Mouse (Mus musculus): ENCODE measurements at regions not wholly inside any gene's neighbourhood (a gene's known extent, or its start where the extent isn't known, plus 50 kb on each side); places are given as distances from the start of the nearest gene placed in this dataset.
A peak's percentile ranks its signal among the peaks of the same experiment; 100 is the strongest.

DNA sequence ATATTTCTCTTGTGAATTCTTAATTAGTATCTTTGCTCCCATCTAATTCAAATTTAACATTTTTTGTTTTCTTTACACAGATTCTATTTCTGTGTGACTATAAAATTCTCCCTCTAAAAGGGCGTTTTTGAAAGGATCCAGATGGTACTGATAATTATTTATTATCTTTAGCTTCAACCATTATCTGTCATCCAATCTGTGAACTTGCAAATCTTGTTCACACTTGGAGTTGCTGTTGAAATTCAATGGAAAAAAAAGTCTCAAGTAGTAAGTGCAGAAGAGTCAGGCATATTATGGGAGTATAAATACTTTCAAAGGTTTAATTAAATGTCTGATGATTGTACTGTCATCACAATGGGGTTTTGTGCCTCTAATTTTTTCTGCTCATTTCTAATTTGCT lies 272.6 kb downstream of the Jrkl start:
- Histone ChIP-seq H3K9me3 (ENCODE audit: control insufficient read depth, insufficient read depth, low read depth, low read length) (no peaks in the 10 kb centered on the region), H3K4me1 (ENCODE audit: control insufficient read depth in 2 of 2, insufficient read depth in 2 of 2, low read length in 2 of 2, poor library complexity in 1 of 2) (no peaks in the 10 kb centered on the region), H3K27ac (ENCODE audit: insufficient read depth, low read depth, low read length, poor library complexity, severe bottlenecking) (no peak overlapping the region), H3K9ac (ENCODE audit: insufficient read depth, low read depth, low read length, poor library complexity, severe bottlenecking) (no peak overlapping the region), H3K36me3 (ENCODE audit: control insufficient read depth, insufficient read depth, low read length, poor library complexity, severe bottlenecking) (no peaks in the 10 kb centered on the region), H3K4me3 (ENCODE audit: insufficient read depth in 1 of 2, low read depth in 1 of 2, low read length in 2 of 2, poor library complexity in 1 of 2, severe bottlenecking in 1 of 2) (no peak overlapping the region)
- DNase-seq (ENCODE audit: low read depth, low spot score), result no peak
- in situ Hi-C loops (cut with MboI; ENCODE audit: low sequenced_read_pairs in 2 of 2, unreplicated experiment in 2 of 2), result no loop called here
- TF ChIP-seq MAFK (IDR thresholded peaks at IDR 0.05; ENCODE audit: insufficient read depth, low read depth, low read length) (no peak), HCFC1 (IDR thresholded peaks at IDR 0.05; ENCODE audit: borderline replicate concordance, insufficient read depth, low read length) (no peak), ZNF384 (IDR thresholded peaks at IDR 0.05; ENCODE audit: low read depth, low read length) (no peak), CHD2 (IDR thresholded peaks at IDR 0.05; ENCODE audit: low read depth, low read length) (no peak), ZC3H11A (IDR thresholded peaks at IDR 0.05; ENCODE audit: borderline replicate concordance, low read depth, low read length) (no peak)

DNA sequence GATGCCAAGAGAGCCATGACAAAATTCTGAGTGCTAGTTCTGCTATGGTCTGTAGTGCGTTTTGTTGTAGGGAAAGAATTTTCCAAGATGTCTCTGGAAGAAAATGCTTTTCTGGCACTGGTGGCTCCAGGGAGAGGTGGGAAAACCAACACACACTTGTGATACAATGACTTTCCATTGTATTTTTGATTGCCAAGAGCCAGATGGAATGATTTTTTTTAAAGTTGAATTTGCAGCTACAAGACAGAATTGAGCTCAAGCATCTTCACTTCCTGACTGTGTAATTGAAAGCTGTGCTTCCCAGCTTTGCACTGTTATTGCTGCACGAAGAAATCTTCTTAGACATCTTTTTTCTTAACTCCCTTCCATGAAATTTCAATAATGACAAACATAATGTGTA lies 285.3 kb downstream of the Jrkl start:
- in situ Hi-C loops (cut with MboI; ENCODE audit: low sequenced_read_pairs in 2 of 2, unreplicated experiment in 2 of 2), result no loop called here
- Histone ChIP-seq H3K27ac (ENCODE audit: insufficient read depth, low read depth, low read length, poor library complexity, severe bottlenecking) (no peak overlapping the region), H3K4me1 (ENCODE audit: control insufficient read depth in 2 of 2, insufficient read depth in 2 of 2, low read length in 2 of 2, poor library complexity in 1 of 2) (no peaks in the 10 kb centered on the region), H3K9me3 (ENCODE audit: control insufficient read depth, insufficient read depth, low read depth, low read length) (no peaks in the 10 kb centered on the region), H3K9ac (ENCODE audit: insufficient read depth, low read depth, low read length, poor library complexity, severe bottlenecking) (no peak overlapping the region), H3K36me3 (ENCODE audit: control insufficient read depth, insufficient read depth, low read length, poor library complexity, severe bottlenecking) (no peaks in the 10 kb centered on the region), H3K4me3 (ENCODE audit: insufficient read depth in 1 of 2, low read depth in 1 of 2, low read length in 2 of 2, poor library complexity in 1 of 2, severe bottlenecking in 1 of 2) (no peak overlapping the region)
- DNase-seq (ENCODE audit: low read depth, low spot score), result no peak
- no peak for TF ChIP-seq CHD2 (IDR thresholded peaks at IDR 0.05; ENCODE audit: low read depth, low read length)
- TF ChIP-seq ZNF384 (IDR thresholded peaks at IDR 0.05; ENCODE audit: low read depth, low read length), result no peak
- TF ChIP-seq ZC3H11A (IDR thresholded peaks at IDR 0.05; ENCODE audit: borderline replicate concordance, low read depth, low read length), result no peak
- no peak for TF ChIP-seq MAFK (IDR thresholded peaks at IDR 0.05; ENCODE audit: insufficient read depth, low read depth, low read length)
- no peak for TF ChIP-seq HCFC1 (IDR thresholded peaks at IDR 0.05; ENCODE audit: borderline replicate concordance, insufficient read depth, low read length)

DNA sequence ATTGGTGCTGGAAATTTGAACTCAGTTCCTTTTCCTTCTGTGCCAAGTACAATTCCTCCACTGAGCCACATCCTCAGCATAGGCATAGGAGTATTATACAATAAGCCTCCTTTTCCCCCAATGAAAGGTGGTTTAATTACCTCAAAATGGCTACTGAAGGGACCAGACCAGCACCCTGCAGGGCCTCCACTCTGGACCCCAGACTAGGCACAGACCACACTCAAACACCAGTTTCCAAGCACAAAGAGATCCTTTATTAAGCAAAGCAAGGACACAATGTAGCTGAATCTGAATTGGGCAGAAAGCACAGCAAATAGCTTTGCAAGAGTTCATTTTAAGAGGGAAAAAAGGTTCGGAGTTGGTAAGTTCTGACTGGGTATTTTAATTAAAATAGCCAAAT lies 299.5 kb downstream of the Jrkl start:
- Histone ChIP-seq H3K27ac (ENCODE audit: insufficient read depth, low read depth, low read length, poor library complexity, severe bottlenecking) (no peak overlapping the region), H3K9me3 (ENCODE audit: control insufficient read depth, insufficient read depth, low read depth, low read length) (no peaks in the 10 kb centered on the region), H3K36me3 (ENCODE audit: control insufficient read depth, insufficient read depth, low read length, poor library complexity, severe bottlenecking) (no peaks in the 10 kb centered on the region), H3K4me1 (ENCODE audit: control insufficient read depth in 2 of 2, insufficient read depth in 2 of 2, low read length in 2 of 2, poor library complexity in 1 of 2) (no peaks in the 10 kb centered on the region; a peak in 1 of 4 replicates), H3K4me3 (ENCODE audit: insufficient read depth in 1 of 2, low read depth in 1 of 2, low read length in 2 of 2, poor library complexity in 1 of 2, severe bottlenecking in 1 of 2) (no peak overlapping the region), H3K9ac (ENCODE audit: insufficient read depth, low read depth, low read length, poor library complexity, severe bottlenecking) (no peak overlapping the region)
- TF ChIP-seq CHD2 (IDR thresholded peaks at IDR 0.05; ENCODE audit: low read depth, low read length) (no peak), HCFC1 (IDR thresholded peaks at IDR 0.05; ENCODE audit: borderline replicate concordance, insufficient read depth, low read length) (no peak), MAFK (IDR thresholded peaks at IDR 0.05; ENCODE audit: insufficient read depth, low read depth, low read length) (no peak), ZNF384 (IDR thresholded peaks at IDR 0.05; ENCODE audit: low read depth, low read length) (no peak), ZC3H11A (IDR thresholded peaks at IDR 0.05; ENCODE audit: borderline replicate concordance, low read depth, low read length) (no peak)
- peak; percentile 16 for DNase-seq (ENCODE audit: low read depth, low spot score)
- in situ Hi-C loops (cut with MboI; ENCODE audit: low sequenced_read_pairs in 2 of 2, unreplicated experiment in 2 of 2), result no loop called here

DNA sequence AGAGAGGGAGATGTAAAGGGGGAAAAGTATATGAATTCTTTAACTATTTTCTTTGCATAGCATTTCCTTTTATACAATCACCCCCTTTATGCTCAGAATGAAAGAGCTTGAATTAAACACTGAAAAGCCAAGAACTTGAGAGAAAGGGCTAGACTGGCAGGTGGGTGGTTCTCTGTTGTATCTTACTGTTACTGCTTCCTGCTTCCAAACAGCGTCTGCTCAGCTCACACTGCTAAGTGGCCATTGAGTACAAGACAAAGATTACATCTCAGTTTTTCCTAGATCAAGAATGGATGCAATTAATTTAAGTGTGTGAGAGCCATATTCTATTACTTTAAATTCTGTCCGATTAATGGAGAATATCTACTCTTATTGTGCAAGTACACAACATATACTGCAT lies 300.2 kb downstream of the Jrkl start:
- Histone ChIP-seq H3K9ac (ENCODE audit: insufficient read depth, low read depth, low read length, poor library complexity, severe bottlenecking) (no peak overlapping the region), H3K36me3 (ENCODE audit: control insufficient read depth, insufficient read depth, low read length, poor library complexity, severe bottlenecking) (no peaks in the 10 kb centered on the region), H3K27ac (ENCODE audit: insufficient read depth, low read depth, low read length, poor library complexity, severe bottlenecking) (no peak overlapping the region), H3K4me1 (ENCODE audit: control insufficient read depth in 2 of 2, insufficient read depth in 2 of 2, low read length in 2 of 2, poor library complexity in 1 of 2) (no peaks in the 10 kb centered on the region; a peak in 1 of 4 replicates), H3K9me3 (ENCODE audit: control insufficient read depth, insufficient read depth, low read depth, low read length) (no peaks in the 10 kb centered on the region), H3K4me3 (ENCODE audit: insufficient read depth in 1 of 2, low read depth in 1 of 2, low read length in 2 of 2, poor library complexity in 1 of 2, severe bottlenecking in 1 of 2) (no peak overlapping the region)
- in situ Hi-C loops (cut with MboI; ENCODE audit: low sequenced_read_pairs in 2 of 2, unreplicated experiment in 2 of 2), result no loop called here
- TF ChIP-seq CHD2 (IDR thresholded peaks at IDR 0.05; ENCODE audit: low read depth, low read length) (no peak), HCFC1 (IDR thresholded peaks at IDR 0.05; ENCODE audit: borderline replicate concordance, insufficient read depth, low read length) (no peak), MAFK (IDR thresholded peaks at IDR 0.05; ENCODE audit: insufficient read depth, low read depth, low read length) (no peak), ZC3H11A (IDR thresholded peaks at IDR 0.05; ENCODE audit: borderline replicate concordance, low read depth, low read length) (no peak), ZNF384 (IDR thresholded peaks at IDR 0.05; ENCODE audit: low read depth, low read length) (no peak)
- DNase-seq (ENCODE audit: low read depth, low spot score), result no peak

DNA sequence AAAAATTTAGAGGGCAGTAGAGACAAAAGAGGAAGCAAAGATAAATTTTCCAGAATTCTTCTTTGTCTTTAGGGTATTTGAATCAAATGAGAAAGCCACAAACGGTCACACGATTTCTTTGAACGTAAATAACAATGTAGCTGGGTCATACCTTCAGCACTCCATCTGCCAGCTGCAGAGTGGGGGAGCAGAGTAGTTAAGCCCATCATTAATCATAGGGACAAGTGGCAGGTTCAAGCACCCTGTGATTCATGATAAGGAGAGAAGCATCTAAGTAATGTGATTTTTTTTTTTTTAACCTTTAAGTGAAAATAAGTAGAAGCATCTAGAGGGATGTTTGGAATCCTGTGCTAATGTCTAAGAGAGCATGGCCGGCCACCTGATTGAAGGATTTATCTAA lies 300.6 kb downstream of the Jrkl start:
- TF ChIP-seq CHD2 (IDR thresholded peaks at IDR 0.05; ENCODE audit: low read depth, low read length) (no peak), MAFK (IDR thresholded peaks at IDR 0.05; ENCODE audit: insufficient read depth, low read depth, low read length) (no peak), HCFC1 (IDR thresholded peaks at IDR 0.05; ENCODE audit: borderline replicate concordance, insufficient read depth, low read length) (no peak), ZNF384 (IDR thresholded peaks at IDR 0.05; ENCODE audit: low read depth, low read length) (no peak)
- no peaks in the 10 kb centered on the region for H3K36me3 ChIP-seq (ENCODE audit: control insufficient read depth, insufficient read depth, low read length, poor library complexity, severe bottlenecking)
- H3K27ac ChIP-seq (ENCODE audit: insufficient read depth, low read depth, low read length, poor library complexity, severe bottlenecking), result no peak overlapping the region
- no peak overlapping the region for H3K9ac ChIP-seq (ENCODE audit: insufficient read depth, low read depth, low read length, poor library complexity, severe bottlenecking)
- H3K4me1 ChIP-seq (ENCODE audit: control insufficient read depth in 2 of 2, insufficient read depth in 2 of 2, low read length in 2 of 2, poor library complexity in 1 of 2), result no peaks in the 10 kb centered on the region; a peak in 1 of 4 replicates
- no peak for DNase-seq (ENCODE audit: low read depth, low spot score)
- no peak overlapping the region for H3K4me3 ChIP-seq (ENCODE audit: insufficient read depth in 1 of 2, low read depth in 1 of 2, low read length in 2 of 2, poor library complexity in 1 of 2, severe bottlenecking in 1 of 2)
- in situ Hi-C loops (cut with MboI; ENCODE audit: low sequenced_read_pairs in 2 of 2, unreplicated experiment in 2 of 2), result no loop called here
- H3K9me3 ChIP-seq (ENCODE audit: control insufficient read depth, insufficient read depth, low read depth, low read length), result no peaks in the 10 kb centered on the region
